Mouse (Mus musculus) lung, embryonic 14.5 days (tissue): Measurements from ENCODE around the gene Ttc1. TPM values are rescaled to one million over a fixed set of nuclear protein-coding genes. Genes with fewer than 3 reads are reported as not detected.

Source experiments
- ATAC-seq: fragments of 200-750 bp; cut with Nextera tagmentation; 2 replicates; pipeline ENCODE4 v1.8.0; 2017; ENCODE audit warnings: mild to moderate bottlenecking, moderate TSS enrichment, moderate library complexity; ENCODE audit not compliant: insufficient read depth
- DNase-seq: peaks from one replicate; pipeline ENCODE4 v3.0.0-alpha.2; 2015
- H3K27ac ChIP-seq: fragments of 300-500 bp; sonication (generic); 2 replicates; pipeline ENCODE4 v1.5.1; 2014; ENCODE audit warnings: low read depth, mild to moderate bottlenecking, moderate library complexity
- H3K27me3 ChIP-seq: fragments of 300-500 bp; sonication (generic); 2 replicates; pipeline ENCODE4 v1.6.1; 2014; ENCODE audit warnings: low read length, control low read depth; ENCODE audit not compliant: insufficient read depth
- H3K36me3 ChIP-seq: fragments of 300-500 bp; sonication (generic); 2 replicates; pipeline ENCODE4 v1.6.1; 2014; ENCODE audit warnings: control low read depth; ENCODE audit not compliant: insufficient read depth
- H3K4me1 ChIP-seq: fragments of 300-500 bp; sonication (generic); 2 replicates; pipeline ENCODE4 v1.6.1; 2014; ENCODE audit warnings: antibody characterized with exemption, control low read depth; ENCODE audit not compliant: insufficient read depth
- H3K4me2 ChIP-seq: fragments of 300-500 bp; sonication (generic); 2 replicates; pipeline ENCODE4 v1.6.1; 2014; ENCODE audit warnings: mild to moderate bottlenecking
- H3K4me3 ChIP-seq: fragments of 300-500 bp; sonication (generic); 2 replicates; pipeline ENCODE4 v1.5.1; 2014; ENCODE audit warnings: low read depth, low read length
- H3K9ac ChIP-seq: fragments of 300-500 bp; sonication (generic); 2 replicates; pipeline ENCODE4 v1.6.1; 2014
- H3K9me3 ChIP-seq: fragments of 300-500 bp; sonication (generic); 2 replicates; pipeline ENCODE4 v1.6.1; 2016; ENCODE audit warnings: low read depth, low read length, control low read depth
- CTCF ChIP-seq: IDR thresholded peaks from 2 replicates; pipeline ENCODE4 v1.5.1; 2016; ENCODE audit warnings: antibody characterized with exemption, low read depth
- WGBS: fragments of 180-500 bp; shearing (Covaris S2); extraction: QIAGEN DNeasy Blood & Tissue Kit; methylation state at CpG from one replicate; pipeline ENCODE4 v1.1.7; 2014; 5-methylcytosine and 5-hydroxymethylcytosine counted together
- polyA plus RNA-seq: library from polyadenylated mRNA; unstranded; fragments of >200 nt; fragmentation: Nextera tagmentation; extraction: Ambion mirVana; gene quantifications from 2 replicates; pipeline ENCODE4 v1.2.1, GENCODE M21; 2014

The Ttc1 gene
- polyA plus RNA-seq, 1 experiment from 2014 or later = 70.0 TPM

- WGBS = 11% methylated on average over 63 of the region's 63 CpGs
- peak overlapping the region; percentile 60 for H3K27ac ChIP-seq
- DNase-seq (peak; percentile 67), ATAC-seq (no peak)
- H3K9ac ChIP-seq = peak overlapping the region; percentile 51
- H3K27me3 ChIP-seq = peaks cover 10% of the 10 kb centered on the region; the same call in 1 of the 2 replicates
- peak overlapping the region; percentile 39 for H3K4me3 ChIP-seq
- no peak for TF ChIP-seq CTCF
- H3K9me3 ChIP-seq = no peaks in the 10 kb centered on the region
- H3K4me2 ChIP-seq = peak overlapping the region; percentile 76
- H3K36me3 ChIP-seq = no peaks in the 10 kb centered on the region
- H3K4me1 ChIP-seq = peaks cover 3% of the 10 kb centered on the region; the same call in 1 of the 2 replicates
Observed at GRCm38 (mm10) chr11:43775469-43776323, 27.9 kb upstream of the Ttc1 start.

- Histone ChIP-seq H3K9me3 (no peaks in the 10 kb centered on the region), H3K9ac (no peak overlapping the region), H3K4me3 (no peak overlapping the region), H3K4me1 (peaks cover 3% of the 10 kb centered on the region; the same call in 1 of the 2 replicates), H3K27ac (peak overlapping the region; percentile 88), H3K36me3 (no peaks in the 10 kb centered on the region), H3K27me3 (peaks cover 10% of the 10 kb centered on the region; the same call in 1 of the 2 replicates), H3K4me2 (peak overlapping the region; percentile 25; the same call in 1 of the 2 replicates)
- DNase-seq (peak; percentile 94), ATAC-seq (peak; percentile 98)
- no peak for TF ChIP-seq CTCF
- WGBS = 10% methylated on average over 5 of the region's 5 CpGs
Observed at GRCm38 (mm10) chr11:43773725-43774124, 25.9 kb upstream of the Ttc1 start.

- DNase-seq (no peak), ATAC-seq (no peak)
- Histone ChIP-seq H3K4me1 (no peaks in the 10 kb centered on the region), H3K9me3 (no peaks in the 10 kb centered on the region), H3K27ac (no peak overlapping the region), H3K27me3 (peaks cover under 1% of the 10 kb centered on the region; the same call in 1 of the 2 replicates), H3K9ac (no peak overlapping the region), H3K4me3 (no peak overlapping the region), H3K4me2 (no peak overlapping the region), H3K36me3 (no peaks in the 10 kb centered on the region)
- 77% methylated on average over 4 of the region's 4 CpGs for WGBS
- TF ChIP-seq CTCF = no peak
Observed at GRCm38 (mm10) chr11:43770110-43770509, 22.3 kb upstream of the Ttc1 start.

GRCm38 (mm10) chr11:43767749-43768148 is 19.9 kb upstream of the Ttc1 start:
- Histone ChIP-seq H3K4me3 (no peak overlapping the region), H3K27me3 (0 out of 2 replicates have a peak, but pooled peaks cover 2% of the 10 kb centered on the region), H3K9ac (no peak overlapping the region), H3K36me3 (no peaks in the 10 kb centered on the region), H3K27ac (no peak overlapping the region), H3K4me1 (no peaks in the 10 kb centered on the region), H3K9me3 (no peaks in the 10 kb centered on the region), H3K4me2 (peak overlapping the region; percentile 71; the same call in 1 of the 2 replicates)
- DNase-seq (no peak), ATAC-seq (no peak)
- WGBS = 65% methylated on average over 11 of the region's 11 CpGs
- TF ChIP-seq CTCF = no peak

- Histone ChIP-seq H3K27me3 (0 out of 2 replicates have a peak, but pooled peaks cover 2% of the 10 kb centered on the region), H3K4me1 (no peaks in the 10 kb centered on the region), H3K4me3 (peak overlapping the region; percentile 46), H3K9me3 (no peaks in the 10 kb centered on the region), H3K4me2 (peak overlapping the region; percentile 71), H3K9ac (peak overlapping the region; percentile 20; the same call in 1 of the 2 replicates), H3K27ac (no peak overlapping the region), H3K36me3 (no peaks in the 10 kb centered on the region)
- peak; percentile 93 for DNase-seq
- peak; percentile 90 for ATAC-seq
- 5% methylated on average over 37 of the region's 37 CpGs for WGBS
- TF ChIP-seq CTCF = peak; percentile 95
Observed at GRCm38 (mm10) chr11:43766922-43767648, 19.3 kb upstream of the Ttc1 start.

- H3K27me3 ChIP-seq = 0 out of 2 replicates have a peak, but pooled peaks cover 1% of the 10 kb centered on the region
- H3K36me3 ChIP-seq = no peaks in the 10 kb centered on the region
- no peaks in the 10 kb centered on the region for H3K9me3 ChIP-seq
- peak; percentile 36 for DNase-seq
- no peak overlapping the region for H3K9ac ChIP-seq
- 53% methylated on average over 2 of the region's 2 CpGs for WGBS
- H3K4me3 ChIP-seq = no peak overlapping the region
- no peak for TF ChIP-seq CTCF
- no peaks in the 10 kb centered on the region for H3K4me1 ChIP-seq
- ATAC-seq = no peak
- H3K4me2 ChIP-seq = no peak overlapping the region
- no peak overlapping the region for H3K27ac ChIP-seq
Observed at GRCm38 (mm10) chr11:43758436-43758835, 10.6 kb upstream of the Ttc1 start.

- Histone ChIP-seq H3K9ac (no peak overlapping the region), H3K36me3 (no peaks in the 10 kb centered on the region), H3K27ac (no peak overlapping the region), H3K4me1 (no peaks in the 10 kb centered on the region), H3K27me3 (no peaks in the 10 kb centered on the region), H3K9me3 (no peaks in the 10 kb centered on the region), H3K4me3 (no peak overlapping the region), H3K4me2 (no peak overlapping the region)
- no peak for TF ChIP-seq CTCF
- 66% methylated on average over 5 of the region's 5 CpGs for WGBS
- no peak for ATAC-seq
- DNase-seq = peak; percentile 21
Observed at GRCm38 (mm10) chr11:43755411-43755810, 7.6 kb upstream of the Ttc1 start.
